Mouse (Mus musculus): ENCODE results near the gene Btbd11. TPM values are rescaled to one million over a fixed set of nuclear protein-coding genes. Genes with fewer than 3 reads are reported as not detected.

Btbd11 gene
- polyA plus RNA-seq, 1 experiment = 7.8 TPM

GRCm38 (mm10) chr10:85598603-85599542, 212.3 kb downstream of the Btbd11 start:
- Histone ChIP-seq H3K4me1 (ENCODE audit: control insufficient read depth, insufficient read depth, insufficient read length) (no peaks in the 10 kb centered on the region; the same call in 1 of the 2 replicates), H3K4me3 (ENCODE audit: extremely low read depth, insufficient read depth, insufficient read length) (no peak overlapping the region), H3K36me3 (ENCODE audit: control insufficient read depth, insufficient read depth, low read length) (no peaks in the 10 kb centered on the region), H3K27ac (ENCODE audit: insufficient read depth, low read length) (no peak overlapping the region), H3K27me3 (ENCODE audit: control insufficient read depth, insufficient read depth, low read length) (no peaks in the 10 kb centered on the region)
- TF ChIP-seq POLR2A (IDR thresholded peaks at IDR 0.05; ENCODE audit: low read depth, low read length) = no peak
- TF ChIP-seq CTCF (IDR thresholded peaks at IDR 0.05; ENCODE audit: extremely low read depth, insufficient read depth, insufficient read length, insufficient replicate concordance) = no peak
- WGBS = 5% methylated on average over 40 of the region's 41 CpGs
- DNase-seq (ENCODE audit: low read depth in 1 of 2, low spot score in 2 of 2) = no peak

- H3K4me1 ChIP-seq (ENCODE audit: control insufficient read depth, insufficient read depth, insufficient read length) = no peaks in the 10 kb centered on the region; the same call in 1 of the 2 replicates
- H3K36me3 ChIP-seq (ENCODE audit: control insufficient read depth, insufficient read depth, low read length) = no peaks in the 10 kb centered on the region
- TF ChIP-seq POLR2A (IDR thresholded peaks at IDR 0.05; ENCODE audit: low read depth, low read length) (no peak), CTCF (IDR thresholded peaks at IDR 0.05; ENCODE audit: extremely low read depth, insufficient read depth, insufficient read length, insufficient replicate concordance) (no peak)
- DNase-seq (ENCODE audit: low read depth in 1 of 2, low spot score in 2 of 2) = no peak
- no peaks in the 10 kb centered on the region for H3K27me3 ChIP-seq (ENCODE audit: control insufficient read depth, insufficient read depth, low read length)
- no peak overlapping the region for H3K4me3 ChIP-seq (ENCODE audit: extremely low read depth, insufficient read depth, insufficient read length)
- H3K27ac ChIP-seq (ENCODE audit: insufficient read depth, low read length) = no peak overlapping the region
- 90% methylated on average over 11 of the region's 11 CpGs for WGBS
These were observed 215.9 kb downstream of the Btbd11 start for GRCm38 (mm10) chr10:85602546-85602945.

- no peak for TF ChIP-seq POLR2A (IDR thresholded peaks at IDR 0.05; ENCODE audit: low read depth, low read length)
- TF ChIP-seq CTCF (IDR thresholded peaks at IDR 0.05; ENCODE audit: extremely low read depth, insufficient read depth, insufficient read length, insufficient replicate concordance) = no peak
- 90% methylated on average over 9 of the region's 9 CpGs for WGBS
- no peak overlapping the region for H3K27ac ChIP-seq (ENCODE audit: insufficient read depth, low read length)
- H3K4me3 ChIP-seq (ENCODE audit: extremely low read depth, insufficient read depth, insufficient read length) = no peak overlapping the region
- H3K27me3 ChIP-seq (ENCODE audit: control insufficient read depth, insufficient read depth, low read length) = no peaks in the 10 kb centered on the region
- no peaks in the 10 kb centered on the region for H3K36me3 ChIP-seq (ENCODE audit: control insufficient read depth, insufficient read depth, low read length)
- H3K4me1 ChIP-seq (ENCODE audit: control insufficient read depth, insufficient read depth, insufficient read length) = no peaks in the 10 kb centered on the region
- no peak for DNase-seq (ENCODE audit: low read depth in 1 of 2, low spot score in 2 of 2)
These were observed 217.9 kb downstream of the Btbd11 start for GRCm38 (mm10) chr10:85604556-85604955.

GRCm38 (mm10) chr10:85608550-85609278, 222.1 kb downstream of the Btbd11 start:
- Histone ChIP-seq H3K4me3 (ENCODE audit: extremely low read depth, insufficient read depth, insufficient read length) (no peak overlapping the region), H3K27me3 (ENCODE audit: control insufficient read depth, insufficient read depth, low read length) (no peaks in the 10 kb centered on the region), H3K36me3 (ENCODE audit: control insufficient read depth, insufficient read depth, low read length) (no peaks in the 10 kb centered on the region), H3K27ac (ENCODE audit: insufficient read depth, low read length) (no peak overlapping the region), H3K4me1 (ENCODE audit: control insufficient read depth, insufficient read depth, insufficient read length) (no peaks in the 10 kb centered on the region)
- WGBS = 90% methylated on average over 14 of the region's 14 CpGs
- TF ChIP-seq CTCF (IDR thresholded peaks at IDR 0.05; ENCODE audit: extremely low read depth, insufficient read depth, insufficient read length, insufficient replicate concordance) (no peak), POLR2A (IDR thresholded peaks at IDR 0.05; ENCODE audit: low read depth, low read length) (no peak)
- no peak for DNase-seq (ENCODE audit: low read depth in 1 of 2, low spot score in 2 of 2)

GRCm38 (mm10) chr10:85617080-85617479, 230.5 kb downstream of the Btbd11 start:
- no peak for TF ChIP-seq CTCF (IDR thresholded peaks at IDR 0.05; ENCODE audit: extremely low read depth, insufficient read depth, insufficient read length, insufficient replicate concordance)
- TF ChIP-seq POLR2A (IDR thresholded peaks at IDR 0.05; ENCODE audit: low read depth, low read length) = no peak
- Histone ChIP-seq H3K27ac (ENCODE audit: insufficient read depth, low read length) (no peak overlapping the region), H3K27me3 (ENCODE audit: control insufficient read depth, insufficient read depth, low read length) (no peaks in the 10 kb centered on the region), H3K36me3 (ENCODE audit: control insufficient read depth, insufficient read depth, low read length) (no peaks in the 10 kb centered on the region), H3K4me3 (ENCODE audit: extremely low read depth, insufficient read depth, insufficient read length) (no peak overlapping the region), H3K4me1 (ENCODE audit: control insufficient read depth, insufficient read depth, insufficient read length) (no peaks in the 10 kb centered on the region)
- WGBS = 80% methylated on average over 8 of the region's 8 CpGs
- no peak for DNase-seq (ENCODE audit: low read depth in 1 of 2, low spot score in 2 of 2)

GRCm38 (mm10) chr10:85617501-85618417, 231.1 kb downstream of the Btbd11 start:
- no peaks in the 10 kb centered on the region for H3K4me1 ChIP-seq (ENCODE audit: control insufficient read depth, insufficient read depth, insufficient read length)
- no peaks in the 10 kb centered on the region for H3K36me3 ChIP-seq (ENCODE audit: control insufficient read depth, insufficient read depth, low read length)
- H3K27ac ChIP-seq (ENCODE audit: insufficient read depth, low read length) = no peak overlapping the region
- H3K27me3 ChIP-seq (ENCODE audit: control insufficient read depth, insufficient read depth, low read length) = no peaks in the 10 kb centered on the region
- 79% methylated on average over 12 of the region's 12 CpGs for WGBS
- no peak for TF ChIP-seq CTCF (IDR thresholded peaks at IDR 0.05; ENCODE audit: extremely low read depth, insufficient read depth, insufficient read length, insufficient replicate concordance)
- TF ChIP-seq POLR2A (IDR thresholded peaks at IDR 0.05; ENCODE audit: low read depth, low read length) = no peak
- DNase-seq (ENCODE audit: low read depth in 1 of 2, low spot score in 2 of 2) = no peak
- H3K4me3 ChIP-seq (ENCODE audit: extremely low read depth, insufficient read depth, insufficient read length) = no peak overlapping the region

Measured in spleen, adult 2 months (tissue).